Mouse (Mus musculus) ES-Bruce4 (cell line): ENCODE data around the gene Slc25a19. TPM values are rescaled to one million over a fixed set of nuclear protein-coding genes. Genes with fewer than 3 reads are reported as not detected.

Experiments used
- H3K27ac ChIP-seq: 2 replicates; pipeline ENCODE4 v1.5.1; 2012; ENCODE audit warnings: low read length, inconsistent platforms; ENCODE audit not compliant: insufficient read depth
- H3K27me3 ChIP-seq: 2 replicates; pipeline ENCODE4 v1.6.1; 2012; ENCODE audit warnings: mild to moderate bottlenecking, low read length, inconsistent platforms; ENCODE audit not compliant: control insufficient read depth, poor library complexity, insufficient read depth, severe bottlenecking
- H3K36me3 ChIP-seq: 2 replicates; pipeline ENCODE4 v1.6.1; 2012; ENCODE audit warnings: inconsistent platforms, mild to moderate bottlenecking, low read length, moderate library complexity; ENCODE audit not compliant: control insufficient read depth, poor library complexity, insufficient read depth, severe bottlenecking
- H3K4me1 ChIP-seq: one replicate; pipeline ENCODE4 v1.8.1; 2011; ENCODE audit warnings: low read length; ENCODE audit not compliant: control insufficient read depth, insufficient read depth
- H3K4me3 ChIP-seq: 2 replicates; pipeline ENCODE4 v1.5.1; 2011; ENCODE audit warnings: low read depth, mild to moderate bottlenecking, low read length
- H3K9ac ChIP-seq: 2 replicates; pipeline ENCODE4 v1.6.1; 2012; ENCODE audit warnings: low read depth, mild to moderate bottlenecking, inconsistent platforms; ENCODE audit not compliant: poor library complexity, severe bottlenecking
- H3K9me3 ChIP-seq: replicated peaks from 2 replicates; pipeline ENCODE4 v1.6.1; 2012; ENCODE audit warnings: mild to moderate bottlenecking, low read length, inconsistent platforms; ENCODE audit not compliant: control insufficient read depth, poor library complexity, insufficient read depth, severe bottlenecking
- CTCF ChIP-seq: IDR thresholded peaks from one replicate; pipeline ENCODE4 v1.8.1; 2011; ENCODE audit warnings: low read depth, low read length
- EP300 ChIP-seq: IDR thresholded peaks from 2 replicates; pipeline ENCODE4 v1.6.1; 2011; ENCODE audit warnings: low read depth, low read length; ENCODE audit not compliant: insufficient read depth
- POLR2A ChIP-seq: IDR thresholded peaks from one replicate; pipeline ENCODE4 v1.8.1; 2011; ENCODE audit warnings: low read length; ENCODE audit not compliant: insufficient read depth
- polyA plus RNA-seq: library from polyadenylated mRNA; stranded (reverse); fragments of >200 nt; gene quantifications from 2 replicates; pipeline ENCODE4 v1.2.4, GENCODE M21; 2011; ENCODE audit warnings: low read depth; ENCODE audit not compliant: missing spikeins, insufficient read depth, insufficient read length

Gene Slc25a19
- polyA plus RNA-seq, 1 experiment: 34.7 TPM

DNA sequence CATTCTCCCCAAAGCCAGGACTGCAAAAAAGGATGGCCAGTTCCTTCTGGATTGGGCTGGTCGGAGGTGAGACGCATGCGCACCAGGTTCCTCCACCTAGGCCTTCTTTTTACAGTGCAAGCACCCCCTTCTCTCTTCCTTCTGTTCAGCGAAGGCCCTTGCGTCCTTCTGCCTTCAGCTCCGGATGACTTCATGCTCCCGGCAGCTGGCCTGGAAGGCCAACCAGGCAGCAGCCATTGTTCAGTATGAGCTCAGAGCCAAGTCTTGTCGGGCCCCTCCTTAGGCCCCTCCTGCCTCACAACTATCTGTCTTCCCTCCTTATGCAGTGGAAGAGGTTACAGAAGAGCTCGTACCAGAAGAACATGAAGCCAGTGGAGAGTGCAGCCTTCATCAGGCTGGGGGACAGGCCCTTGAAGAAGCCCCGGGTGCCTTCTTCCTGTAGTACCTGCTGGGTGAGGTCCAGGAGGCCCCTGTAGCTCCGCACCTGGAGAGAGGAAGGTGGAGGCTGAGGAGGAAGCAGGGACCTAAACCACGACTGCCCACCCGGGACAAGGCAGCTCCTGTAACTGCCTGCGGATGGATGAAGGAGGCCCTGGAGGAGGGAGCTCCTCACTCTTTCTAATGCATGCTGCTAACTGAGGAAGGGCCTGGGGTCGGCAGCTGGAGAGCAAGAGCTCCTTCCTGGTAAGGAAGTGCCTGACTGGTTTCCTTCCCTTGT lies 12.8 kb downstream of the Slc25a19 start:
- Histone ChIP-seq H3K27me3 (no peaks in the 10 kb centered on the region), H3K4me3 (peak overlapping the region; percentile 18), H3K9me3 (no peaks in the 10 kb centered on the region), H3K9ac (peak overlapping the region; percentile 62), H3K27ac (peak overlapping the region; percentile 86), H3K36me3 (0 out of 2 replicates have a peak, but pooled peaks cover 6% of the 10 kb centered on the region), H3K4me1 (peaks cover 5% of the 10 kb centered on the region)
- TF ChIP-seq CTCF: no peak
- TF ChIP-seq POLR2A: no peak
- peak; percentile 66; the same call in 1 of the 2 replicates for TF ChIP-seq EP300

DNA sequence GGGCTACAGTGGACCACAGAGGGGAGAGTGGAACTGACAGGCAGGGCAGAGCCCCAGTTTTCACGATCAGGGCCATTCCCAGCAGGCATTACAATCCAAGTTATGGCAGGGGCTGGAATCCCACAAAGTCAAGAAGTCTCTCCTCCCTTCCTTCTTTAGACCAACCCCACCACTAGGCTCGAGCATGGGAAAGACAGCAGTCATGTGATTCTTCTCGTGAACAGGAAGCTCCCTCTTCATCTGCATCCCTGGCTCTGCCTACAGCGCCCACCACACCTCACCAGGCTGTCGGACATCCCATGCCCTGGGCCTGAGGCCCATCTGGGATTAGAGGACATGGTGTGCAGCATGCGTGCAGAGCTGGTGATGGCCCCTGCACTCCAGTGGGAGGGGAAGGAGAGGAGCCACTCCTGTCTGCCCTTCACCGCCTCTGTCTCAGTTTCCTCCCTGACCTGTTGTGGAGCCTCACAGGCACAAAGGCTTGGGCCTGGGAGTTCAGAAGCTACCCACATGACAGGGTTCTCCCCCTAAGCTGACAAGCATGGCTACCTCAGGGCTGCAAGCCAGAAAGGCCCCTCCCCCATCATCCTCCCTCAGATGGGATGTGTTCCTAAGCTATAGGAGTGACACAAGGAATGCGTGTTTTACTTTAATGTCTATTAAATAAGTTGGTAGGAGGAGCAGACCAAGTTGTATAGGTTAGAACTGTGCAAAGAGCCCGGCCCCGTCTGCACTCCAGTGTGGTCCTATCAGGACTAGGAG lies 13.6 kb downstream of the Slc25a19 start:
- Histone ChIP-seq H3K9me3 (no peaks in the 10 kb centered on the region), H3K27ac (peak overlapping the region; percentile 86), H3K36me3 (0 out of 2 replicates have a peak, but pooled peaks cover 6% of the 10 kb centered on the region), H3K4me3 (0 out of 2 replicates have a peak overlapping the region, but pooled peaks have one; percentile 3), H3K9ac (peak overlapping the region; percentile 62), H3K27me3 (no peaks in the 10 kb centered on the region), H3K4me1 (peaks cover 5% of the 10 kb centered on the region)
- TF ChIP-seq CTCF (no peak), POLR2A (peak; percentile 32), EP300 (0 out of 2 replicates have a peak, but pooled peaks have one; percentile 3)

DNA sequence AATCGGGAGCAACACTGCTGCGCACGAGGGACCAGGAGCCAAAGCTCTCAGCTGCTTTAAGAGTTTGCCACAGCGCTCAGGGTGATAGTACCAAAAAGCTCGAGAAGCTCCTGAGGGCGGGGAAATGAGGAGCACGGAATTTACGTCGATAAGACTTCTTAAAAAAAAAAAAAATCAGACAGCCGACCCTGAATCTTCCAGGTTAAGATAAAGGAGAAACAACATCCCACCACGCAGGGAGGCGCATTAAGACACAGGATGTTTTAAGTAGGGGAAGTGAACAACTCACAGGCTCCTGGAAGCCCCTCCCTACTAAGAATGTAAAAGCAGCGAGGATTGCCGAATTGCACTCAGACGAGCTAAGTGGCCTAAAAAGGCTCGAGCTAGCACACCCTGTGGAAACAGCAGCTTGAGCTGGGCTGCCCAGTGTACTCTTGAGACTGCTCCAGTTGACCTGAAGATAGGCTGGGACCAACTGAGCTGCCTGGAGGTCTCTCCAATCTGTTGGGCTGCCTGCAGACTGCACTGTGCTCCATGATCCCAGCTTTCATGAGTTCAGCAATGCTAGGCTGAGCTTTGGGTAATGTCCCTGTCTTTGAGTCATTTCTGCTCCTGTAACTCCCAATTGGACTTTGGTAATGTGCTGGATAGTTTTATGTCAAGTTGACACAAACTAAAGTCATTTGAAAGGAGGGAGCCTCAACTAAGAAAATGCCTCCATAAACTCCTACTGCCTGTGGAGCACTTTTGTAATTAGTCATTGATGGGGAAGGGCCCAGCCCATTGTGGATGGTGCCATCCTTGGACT lies 14.8 kb downstream of the Slc25a19 start:
- H3K27me3 ChIP-seq: no peaks in the 10 kb centered on the region
- TF ChIP-seq POLR2A (no peak), CTCF (no peak), EP300 (no peak)
- no peaks in the 10 kb centered on the region for H3K9me3 ChIP-seq
- peaks cover 5% of the 10 kb centered on the region for H3K4me1 ChIP-seq
- H3K9ac ChIP-seq: peak overlapping the region; percentile 88
- peak overlapping the region; percentile 77 for H3K27ac ChIP-seq
- H3K36me3 ChIP-seq: 0 out of 2 replicates have a peak, but pooled peaks cover 6% of the 10 kb centered on the region
- peak overlapping the region; percentile 64 for H3K4me3 ChIP-seq

DNA sequence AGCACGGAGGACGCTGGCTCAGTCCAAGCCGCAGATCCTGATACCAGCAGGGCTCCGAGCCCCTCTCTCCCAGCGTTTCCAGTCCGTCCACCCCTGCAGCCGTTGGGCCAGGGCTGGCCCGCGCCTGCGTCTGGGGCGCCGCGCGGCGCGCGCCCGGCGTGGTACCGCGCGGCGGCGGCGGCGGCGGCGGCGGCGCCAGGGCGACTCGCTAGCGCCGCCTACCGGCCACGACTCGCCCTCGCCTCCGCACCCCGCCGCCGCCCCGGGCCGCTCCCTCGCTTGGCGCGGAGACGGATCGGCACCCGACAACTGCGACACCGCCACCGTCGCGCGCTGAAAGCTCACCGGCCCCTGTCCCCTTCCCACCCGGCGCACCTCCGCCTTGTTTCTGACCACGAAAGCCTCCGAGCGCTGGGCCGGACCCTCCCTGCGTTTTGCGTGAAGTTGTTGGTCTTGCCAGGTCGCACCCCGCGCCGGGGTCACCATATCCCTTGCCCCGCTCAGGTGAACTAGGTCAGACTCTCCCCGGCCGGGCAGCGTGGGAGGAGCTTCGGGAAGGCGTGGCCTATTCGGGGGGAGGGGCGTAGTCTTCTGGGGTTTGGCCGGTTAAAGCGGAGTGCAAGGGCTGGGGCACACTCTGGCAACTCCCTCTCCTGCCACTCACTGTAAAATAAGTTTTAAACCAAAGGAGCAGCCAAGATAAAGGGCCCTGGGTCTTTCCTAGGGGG lies 15.5 kb downstream of the Slc25a19 start, which contains the start of gene Mif4gd:
TSS of gene Mif4gd (minus strand) at position 560 of the 728 bp plus-strand sequence.
- Histone ChIP-seq H3K4me3 (peak within 1 kb of the TSS; percentile 90), H3K36me3 (peaks cover 14% of the 10 kb centered on the region), H3K9me3 (no peaks in the 10 kb centered on the region), H3K27ac (peak within 1 kb of the TSS; percentile 80), H3K4me1 (peaks cover 5% of the 10 kb centered on the region), H3K27me3 (no peaks in the 10 kb centered on the region), H3K9ac (peak within 1 kb of the TSS; percentile 88)
- peak; percentile 19 for TF ChIP-seq CTCF
- TF ChIP-seq POLR2A: peak; percentile 83
- 0 out of 2 replicates have a peak, but pooled peaks have one; percentile 20 for TF ChIP-seq EP300

DNA sequence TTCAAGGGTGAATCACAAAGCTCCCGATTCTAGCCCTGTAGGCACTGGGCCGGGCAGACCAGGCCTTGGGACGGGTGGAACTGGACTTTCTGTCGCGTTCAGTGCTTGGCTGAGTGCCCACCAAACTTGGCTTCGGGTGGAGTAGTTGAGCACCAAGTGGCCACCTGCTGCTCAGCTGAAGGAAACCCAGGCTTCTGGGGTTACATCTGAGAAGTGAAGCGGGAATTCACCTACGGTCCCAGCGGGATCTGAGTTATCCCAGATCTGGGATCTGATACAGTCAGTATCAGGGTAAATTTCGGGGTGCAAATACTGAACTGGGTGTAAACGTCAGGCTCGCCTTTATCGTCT lies 16.1 kb downstream of the Slc25a19 start:
- peak overlapping the region; percentile 88 for H3K9ac ChIP-seq
- TF ChIP-seq EP300 (no peak), POLR2A (no peak), CTCF (no peak)
- H3K4me3 ChIP-seq: peak overlapping the region; percentile 89
- peaks cover 5% of the 10 kb centered on the region for H3K4me1 ChIP-seq
- peak overlapping the region; percentile 54 for H3K27ac ChIP-seq
- no peaks in the 10 kb centered on the region for H3K9me3 ChIP-seq
- no peaks in the 10 kb centered on the region for H3K27me3 ChIP-seq
- H3K36me3 ChIP-seq: peaks cover 18% of the 10 kb centered on the region
